Mouse (Mus musculus) limb, embryonic 12.5 days (tissue): Measurements from ENCODE around the gene Ces2b. TPM values are rescaled to one million over a fixed set of nuclear protein-coding genes. Genes with fewer than 3 reads are reported as not detected.

Source experiments
- ATAC-seq: fragments of 200-750 bp; cut with Nextera tagmentation; 2 replicates; pipeline ENCODE4 v1.8.0; 2017; ENCODE audit warnings: low read depth, moderate TSS enrichment; ENCODE audit not compliant: insufficient number of reproducible peaks, insufficient read depth, low FRiP score, low TSS enrichment
- H3K27ac ChIP-seq: fragments of 300-500 bp; sonication (generic); 2 replicates; pipeline ENCODE4 v1.5.1; 2016; ENCODE audit warnings: mild to moderate bottlenecking, moderate library complexity
- H3K27me3 ChIP-seq: fragments of 300-500 bp; sonication (generic); 2 replicates; pipeline ENCODE4 v1.6.1; 2016; ENCODE audit warnings: mild to moderate bottlenecking, moderate library complexity
- H3K36me3 ChIP-seq: fragments of 300-500 bp; sonication (generic); 2 replicates; pipeline ENCODE4 v1.6.1; 2016; ENCODE audit warnings: mild to moderate bottlenecking, moderate library complexity
- H3K4me1 ChIP-seq: fragments of 300-500 bp; sonication (generic); replicated peaks from 2 replicates; pipeline ENCODE4 v1.6.1; 2016
- H3K4me2 ChIP-seq: fragments of 300-500 bp; sonication (generic); 2 replicates; pipeline ENCODE4 v1.6.1; 2016; ENCODE audit warnings: mild to moderate bottlenecking, moderate library complexity
- H3K4me3 ChIP-seq: fragments of 300-500 bp; sonication (generic); replicated peaks from 2 replicates; pipeline ENCODE4 v1.5.1; 2016; ENCODE audit warnings: mild to moderate bottlenecking
- H3K9ac ChIP-seq: fragments of 300-500 bp; sonication (generic); replicated peaks from 2 replicates; pipeline ENCODE4 v1.6.1; 2016; ENCODE audit warnings: mild to moderate bottlenecking, moderate library complexity
- H3K9me3 ChIP-seq: fragments of 300-500 bp; sonication (generic); 2 replicates; pipeline ENCODE4 v1.6.1; 2016; ENCODE audit warnings: mild to moderate bottlenecking, moderate library complexity
- WGBS: fragments of 180-500 bp; shearing (Covaris S2); methylation state at CpG from one replicate; pipeline ENCODE4 v1.1.7; 2016; 5-methylcytosine and 5-hydroxymethylcytosine counted together
- polyA plus RNA-seq: library from polyadenylated mRNA; unstranded; fragments of >200 nt; fragmentation: Nextera tagmentation; extraction: Ambion mirVana; gene quantifications from 2 replicates; pipeline ENCODE4 v1.2.1, GENCODE M21; 2016

Ces2b gene
- 0.17 TPM in 1 of 2 replicates, not detected in the other for polyA plus RNA-seq

- Histone ChIP-seq H3K27me3 (no peaks in the 10 kb centered on the region), H3K9me3 (no peaks in the 10 kb centered on the region), H3K27ac (no peak within 1 kb of the TSS), H3K4me3 (no peak within 1 kb of the TSS), H3K4me1 (no peaks in the 10 kb centered on the region), H3K9ac (no peak within 1 kb of the TSS), H3K4me2 (no peak within 1 kb of the TSS), H3K36me3 (no peaks in the 10 kb centered on the region)
- WGBS: 71% methylated on average over 5 of the region's 5 CpGs
- ATAC-seq: no peak
These were observed at the start of gene Ces2b for GRCm38 (mm10) chr8:104831440-104831839. Ces2b (plus strand) TSS chr8:104831572.

- Histone ChIP-seq H3K9me3 (peaks cover 3% of the 10 kb centered on the region; the same call in 1 of the 2 replicates), H3K27ac (no peak overlapping the region)
These were observed 44.3 kb upstream of the Ces2b start for GRCm38 (mm10) chr8:104787049-104787448.

GRCm38 (mm10) chr8:104788929-104789328, 42.4 kb upstream of the Ces2b start:
- Histone ChIP-seq H3K9me3 (no peaks in the 10 kb centered on the region), H3K27me3 (no peaks in the 10 kb centered on the region), H3K4me2 (no peak overlapping the region), H3K9ac (no peak overlapping the region), H3K36me3 (no peaks in the 10 kb centered on the region), H3K4me3 (no peak overlapping the region), H3K27ac (no peak overlapping the region), H3K4me1 (no peaks in the 10 kb centered on the region)
- WGBS: 74% methylated on average over 2 of the region's 2 CpGs
- ATAC-seq: no peak

More at GRCm38 (mm10) chr8:104787049-104787448, 44.3 kb upstream of the Ces2b start:
- Histone ChIP-seq H3K4me3 (no peak overlapping the region), H3K4me1 (no peaks in the 10 kb centered on the region), H3K36me3 (no peaks in the 10 kb centered on the region), H3K9ac (no peak overlapping the region), H3K4me2 (no peak overlapping the region), H3K27me3 (no peaks in the 10 kb centered on the region)
- 51% methylated on average over 1 of the region's 1 CpGs for WGBS
- ATAC-seq: no peak

- H3K4me3 ChIP-seq: no peak overlapping the region
- no peaks in the 10 kb centered on the region for H3K27me3 ChIP-seq
- H3K9me3 ChIP-seq: no peaks in the 10 kb centered on the region
- ATAC-seq: no peak
- H3K9ac ChIP-seq: no peak overlapping the region
- 62% methylated on average over 3 of the region's 3 CpGs for WGBS
- no peak overlapping the region for H3K27ac ChIP-seq
- H3K36me3 ChIP-seq: no peaks in the 10 kb centered on the region
- no peaks in the 10 kb centered on the region for H3K4me1 ChIP-seq
- H3K4me2 ChIP-seq: no peak overlapping the region
These were observed 41.3 kb upstream of the Ces2b start for GRCm38 (mm10) chr8:104789886-104790680.

- H3K4me1 ChIP-seq: no peaks in the 10 kb centered on the region
- H3K4me2 ChIP-seq: no peak overlapping the region
- H3K27ac ChIP-seq: no peak overlapping the region
- H3K9ac ChIP-seq: no peak overlapping the region
- ATAC-seq: no peak
- no peaks in the 10 kb centered on the region for H3K36me3 ChIP-seq
- no peaks in the 10 kb centered on the region for H3K27me3 ChIP-seq
- H3K9me3 ChIP-seq: no peaks in the 10 kb centered on the region
- H3K4me3 ChIP-seq: no peak overlapping the region
- WGBS: 90% methylated on average over 1 of the region's 1 CpGs
These were observed 32.0 kb upstream of the Ces2b start for GRCm38 (mm10) chr8:104799385-104799784.

GRCm38 (mm10) chr8:104806127-104806526, 25.2 kb upstream of the Ces2b start:
- 31% methylated on average over 2 of the region's 2 CpGs for WGBS
- ATAC-seq: no peak

GRCm38 (mm10) chr8:104808542-104809413, 22.6 kb upstream of the Ces2b start:
- Histone ChIP-seq H3K9ac (no peak overlapping the region), H3K9me3 (no peaks in the 10 kb centered on the region), H3K4me2 (no peak overlapping the region), H3K27me3 (no peaks in the 10 kb centered on the region), H3K4me3 (no peak overlapping the region), H3K27ac (no peak overlapping the region), H3K4me1 (no peaks in the 10 kb centered on the region), H3K36me3 (no peaks in the 10 kb centered on the region)
- WGBS: 76% methylated on average over 7 of the region's 7 CpGs
- no peak for ATAC-seq

More at GRCm38 (mm10) chr8:104806127-104806526, 25.2 kb upstream of the Ces2b start:
- no peak overlapping the region for H3K4me2 ChIP-seq
- no peak overlapping the region for H3K9ac ChIP-seq
- no peaks in the 10 kb centered on the region for H3K4me1 ChIP-seq
- no peaks in the 10 kb centered on the region for H3K9me3 ChIP-seq
- H3K4me3 ChIP-seq: no peak overlapping the region
- H3K36me3 ChIP-seq: no peaks in the 10 kb centered on the region
- no peaks in the 10 kb centered on the region for H3K27me3 ChIP-seq
- no peak overlapping the region for H3K27ac ChIP-seq

GRCm38 (mm10) chr8:104809436-104809835, 21.9 kb upstream of the Ces2b start:
- no peak for ATAC-seq
- no peak overlapping the region for H3K27ac ChIP-seq

GRCm38 (mm10) chr8:104826912-104827311, 4.5 kb upstream of the Ces2b start:
- Histone ChIP-seq H3K27ac (no peak overlapping the region), H3K9me3 (no peaks in the 10 kb centered on the region; the same call in 1 of the 2 replicates), H3K9ac (no peak overlapping the region), H3K4me3 (no peak overlapping the region), H3K36me3 (no peaks in the 10 kb centered on the region), H3K27me3 (no peaks in the 10 kb centered on the region), H3K4me2 (no peak overlapping the region), H3K4me1 (no peaks in the 10 kb centered on the region)
- WGBS: 97% methylated on average over 1 of the region's 1 CpGs
- ATAC-seq: no peak

More at GRCm38 (mm10) chr8:104809436-104809835, 21.9 kb upstream of the Ces2b start:
- WGBS: 92% methylated on average over 3 of the region's 3 CpGs
- Histone ChIP-seq H3K27me3 (no peaks in the 10 kb centered on the region), H3K9me3 (no peaks in the 10 kb centered on the region), H3K4me2 (no peak overlapping the region), H3K4me3 (no peak overlapping the region), H3K36me3 (no peaks in the 10 kb centered on the region), H3K9ac (no peak overlapping the region), H3K4me1 (no peaks in the 10 kb centered on the region)

GRCm38 (mm10) chr8:104828221-104828620, 3.2 kb upstream of the Ces2b start:
- Histone ChIP-seq H3K9me3 (no peaks in the 10 kb centered on the region; the same call in 1 of the 2 replicates), H3K4me1 (no peaks in the 10 kb centered on the region), H3K36me3 (no peaks in the 10 kb centered on the region), H3K4me3 (no peak overlapping the region), H3K27ac (no peak overlapping the region), H3K9ac (no peak overlapping the region), H3K4me2 (no peak overlapping the region), H3K27me3 (no peaks in the 10 kb centered on the region)
- WGBS: 72% methylated on average over 3 of the region's 3 CpGs
- no peak for ATAC-seq

GRCm38 (mm10) chr8:104841360-104842078, 10.1 kb downstream of the Ces2b start:
- 84% methylated on average over 3 of the region's 3 CpGs for WGBS
- ATAC-seq: no peak
- Histone ChIP-seq H3K36me3 (no peaks in the 10 kb centered on the region), H3K27ac (no peak overlapping the region), H3K9me3 (no peaks in the 10 kb centered on the region), H3K4me1 (no peaks in the 10 kb centered on the region), H3K4me2 (no peak overlapping the region), H3K9ac (no peak overlapping the region), H3K4me3 (no peak overlapping the region), H3K27me3 (no peaks in the 10 kb centered on the region)
